Mouse (Mus musculus) C2C12 (cell line): ENCODE measurements around the gene Rnf7.

ENCODE experiments used
- CTCF ChIP-seq: IDR thresholded peaks from one replicate; pipeline ENCODE4 v1.5.1; 2011; ENCODE audit not compliant: control insufficient read depth, insufficient read depth, insufficient read length
- FOSL1 ChIP-seq: IDR thresholded peaks from one replicate; pipeline ENCODE4 v1.8.0; 2011; ENCODE audit warnings: mild to moderate bottlenecking, low read length; ENCODE audit not compliant: poor library complexity, insufficient read depth, severe bottlenecking
- MAX ChIP-seq: IDR thresholded peaks from one replicate; pipeline ENCODE4 v1.6.1; 2011; ENCODE audit warnings: mild to moderate bottlenecking, control low read depth

DNA sequence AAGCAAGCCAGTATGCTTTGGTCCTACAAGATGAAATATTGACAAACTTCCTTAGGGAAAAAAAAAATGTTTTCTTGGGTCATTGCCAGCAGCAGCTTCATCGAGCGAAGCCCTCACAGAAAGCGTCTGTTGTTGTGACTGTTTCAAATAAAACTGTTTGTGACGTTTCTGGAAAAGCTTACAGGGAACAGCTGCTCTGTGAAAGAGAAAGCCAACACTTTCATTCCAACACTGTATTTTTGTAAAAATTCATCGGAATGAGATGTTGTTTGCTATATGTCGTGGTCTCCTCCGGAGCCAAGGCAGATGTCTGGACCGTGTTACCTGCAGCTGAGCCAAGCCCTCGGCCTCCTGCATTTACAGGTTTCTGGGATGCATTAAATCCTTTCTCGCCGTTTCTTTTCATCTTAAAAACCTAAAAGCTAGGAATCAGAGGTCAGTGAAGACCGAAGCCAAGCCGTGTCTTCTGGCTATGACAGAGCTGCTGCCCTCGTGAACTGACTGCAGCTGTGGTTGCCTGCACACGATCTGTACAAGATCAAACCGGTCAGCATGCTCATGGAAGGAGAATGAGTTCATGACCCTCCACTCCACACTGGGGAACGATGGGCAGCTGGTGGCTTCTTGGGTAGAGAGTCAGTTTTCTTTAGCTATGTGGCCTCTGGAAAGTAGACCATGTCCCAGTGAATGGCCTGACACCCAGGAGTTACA lies 50.0 kb downstream of the Rnf7 start:
- no peak for TF ChIP-seq FOSL1
- TF ChIP-seq CTCF, result no peak
- TF ChIP-seq MAX, result no peak
